Comparison of ENCODE assay signal across 9 mouse cellular contexts in the genomic region with DNA sequence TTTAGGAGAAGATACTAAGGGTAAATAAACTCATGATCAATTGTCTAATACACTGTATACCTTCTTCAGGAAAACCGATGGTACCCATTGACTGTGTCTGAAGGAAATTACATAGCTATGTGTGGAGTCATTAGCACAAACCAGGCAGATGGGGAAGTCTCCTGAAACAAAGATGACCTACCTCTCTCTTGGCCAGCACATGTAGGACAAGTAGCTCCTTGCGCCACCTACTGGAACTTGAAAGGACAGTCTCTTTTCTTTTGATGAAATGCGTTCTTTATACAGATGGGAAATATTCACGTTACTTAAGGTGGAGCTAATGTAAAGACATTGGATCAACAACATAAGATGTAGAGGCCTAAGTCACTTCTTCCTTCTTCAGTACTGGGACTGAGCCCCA. TPM values are rescaled to one million over a fixed set of nuclear protein-coding genes. Genes with fewer than 3 reads are reported as not detected.
DNase-seq lines count a peak whose midpoint lies in the region; ATAC-seq and TF ChIP-seq lines count a peak whose summit lies in the region.
"Had no signal": no experiment of that assay in that cellular context is flagged by ENCODE, and none has a peak within 500 bp of the region (broad histone marks: within the 10 kb centered on the region; RNA-seq: fewer than 3 reads in every experiment).

No protein-coding gene starts in this region.

- peak; percentile 18 for DNase-seq in hindbrain, embryonic 10.5 days (ENCODE audit: low spot score)
- DNase-seq in A20 (ENCODE audit: low read depth, low spot score), result peak; percentile 81
- DNase-seq in T-cell, adult 2 months (ENCODE audit: low spot score), result peak; percentile 59
- peak; percentile 62 for DNase-seq in embryo, embryonic 11.5 days (ENCODE audit: low read depth, low spot score)
- peak; percentile 85 for DNase-seq in midbrain, embryonic 14.5 days
- DNase-seq in urinary bladder, postnatal 36 days (ENCODE audit: low spot score in 2 of 2), result no peak

- H3K36me3 ChIP-seq in hindbrain, embryonic 10.5 days, result no peaks in the 10 kb centered on the region
- no peaks in the 10 kb centered on the region for H3K36me3 ChIP-seq in hindbrain, embryonic 12.5 days
- no peaks in the 10 kb centered on the region for H3K36me3 ChIP-seq in intestine, postnatal 0 days (ENCODE audit: control insufficient read depth, insufficient read depth)
- H3K36me3 ChIP-seq in midbrain, embryonic 14.5 days (ENCODE audit: control insufficient read depth, insufficient read depth, low read length), result no peaks in the 10 kb centered on the region
- H3K36me3 ChIP-seq: embryonic facial prominence, embryonic 12.5 days had no signal

- H3K9me3 ChIP-seq in hindbrain, embryonic 10.5 days, result no peaks in the 10 kb centered on the region
- H3K9me3 ChIP-seq in hindbrain, embryonic 12.5 days (replicated peaks), result no peaks in the 10 kb centered on the region
- no peaks in the 10 kb centered on the region for H3K9me3 ChIP-seq in intestine, postnatal 0 days (ENCODE audit: control insufficient read depth)
- no peaks in the 10 kb centered on the region for H3K9me3 ChIP-seq in midbrain, embryonic 14.5 days (ENCODE audit: control insufficient read depth, low read length)
- H3K9me3 ChIP-seq: embryonic facial prominence, embryonic 12.5 days had no signal

- H3K4me1 ChIP-seq in hindbrain, embryonic 10.5 days (replicated peaks), result peaks cover 14% of the 10 kb centered on the region
- H3K4me1 ChIP-seq in hindbrain, embryonic 12.5 days, result 0 out of 2 replicates have a peak, but pooled peaks cover 7% of the 10 kb centered on the region
- 0 out of 2 replicates have a peak, but pooled peaks cover 8% of the 10 kb centered on the region for H3K4me1 ChIP-seq in intestine, postnatal 0 days (replicated peaks; ENCODE audit: control insufficient read depth, insufficient read depth, low read length)
- H3K4me1 ChIP-seq in midbrain, embryonic 14.5 days (ENCODE audit: control insufficient read depth, insufficient read depth, low read length), result peaks cover 6% of the 10 kb centered on the region

- peak; percentile 91 for TF ChIP-seq CTCF in intestine, postnatal 0 days (IDR thresholded peaks at IDR 0.05; ENCODE audit: low read depth)

- 11% methylated on average over 4 of the region's 4 CpGs for WGBS in hindbrain, embryonic 10.5 days
- 11% methylated on average over 4 of the region's 4 CpGs for WGBS in hindbrain, embryonic 12.5 days
- 6% methylated on average over 4 of the region's 4 CpGs for WGBS in intestine, postnatal 0 days
- 6% methylated on average over 4 of the region's 4 CpGs for WGBS in midbrain, embryonic 14.5 days

- H3K9ac ChIP-seq in hindbrain, embryonic 12.5 days, result no peak overlapping the region
- H3K9ac ChIP-seq in intestine, postnatal 0 days (ENCODE audit: low read depth, low read length), result no peak overlapping the region
- H3K9ac ChIP-seq in midbrain, embryonic 14.5 days (replicated peaks; ENCODE audit: low read length), result no peak overlapping the region
- H3K9ac ChIP-seq: embryonic facial prominence, embryonic 12.5 days had no signal

- H3K4me3 ChIP-seq in hindbrain, embryonic 10.5 days, result no peak overlapping the region
- H3K4me3 ChIP-seq in hindbrain, embryonic 12.5 days, result no peak overlapping the region
- no peak overlapping the region for H3K4me3 ChIP-seq in intestine, postnatal 0 days (ENCODE audit: low read depth, low read length)
- no peak overlapping the region for H3K4me3 ChIP-seq in midbrain, embryonic 14.5 days (replicated peaks; ENCODE audit: low read depth, low read length)
- H3K4me3 ChIP-seq: embryonic facial prominence, embryonic 12.5 days had no signal

- H3K27me3 ChIP-seq in hindbrain, embryonic 10.5 days (ENCODE audit: insufficient read depth, poor library complexity, severe bottlenecking), result peaks cover 4% of the 10 kb centered on the region; the same call in 1 of the 2 replicates
- no peaks in the 10 kb centered on the region for H3K27me3 ChIP-seq in hindbrain, embryonic 12.5 days
- no peaks in the 10 kb centered on the region for H3K27me3 ChIP-seq in intestine, postnatal 0 days (replicated peaks; ENCODE audit: control insufficient read depth, insufficient read depth, low read length)
- H3K27me3 ChIP-seq in midbrain, embryonic 14.5 days (ENCODE audit: control insufficient read depth, insufficient read depth, low read length), result no peaks in the 10 kb centered on the region
- H3K27me3 ChIP-seq: embryonic facial prominence, embryonic 12.5 days had no signal

- ATAC-seq in hindbrain, embryonic 12.5 days (ENCODE audit: low FRiP score), result no peak; the same call in 1 of the 2 replicates
- ATAC-seq in intestine, postnatal 0 days, result no peak
- ATAC-seq in midbrain, embryonic 14.5 days (ENCODE audit: low FRiP score, low TSS enrichment), result no peak

- H3K4me2 ChIP-seq in hindbrain, embryonic 12.5 days (replicated peaks), result no peak overlapping the region
- no peak overlapping the region for H3K4me2 ChIP-seq in intestine, postnatal 0 days (replicated peaks; ENCODE audit: low read depth)
- no peak overlapping the region for H3K4me2 ChIP-seq in midbrain, embryonic 14.5 days (ENCODE audit: low read length)
- H3K4me2 ChIP-seq: embryonic facial prominence, embryonic 12.5 days had no signal

- no peak overlapping the region for H3K27ac ChIP-seq in hindbrain, embryonic 10.5 days
- no peak overlapping the region for H3K27ac ChIP-seq in hindbrain, embryonic 12.5 days
- H3K27ac ChIP-seq in intestine, postnatal 0 days (ENCODE audit: low read depth, low read length), result no peak overlapping the region
- H3K27ac ChIP-seq in midbrain, embryonic 14.5 days (replicated peaks; ENCODE audit: low read depth, low read length), result no peak overlapping the region
- H3K27ac ChIP-seq: embryonic facial prominence, embryonic 12.5 days had no signal

RNA-seq across cellular contexts. Expression of gene Rps27l, which starts 7.0 kb away (rescaled TPM):
- 708 and 733 TPM in 2 replicates for polyA plus RNA-seq in hindbrain, embryonic 10.5 days (2016; fragmentation: Nextera tagmentation; extraction: Ambion mirVana)
- polyA plus RNA-seq in hindbrain, embryonic 12.5 days (2016; fragmentation: Nextera tagmentation; extraction: Ambion mirVana), result 448 and 466 TPM in 2 replicates
- polyA plus RNA-seq in intestine, postnatal 0 days (2015; fragmentation: Nextera tagmentation; extraction: Ambion mirVana), result 712 and 778 TPM in 2 replicates
- 245 and 251 TPM in 2 replicates for polyA plus RNA-seq in midbrain, embryonic 14.5 days (2014; fragmentation: Nextera tagmentation; extraction: Ambion mirVana)

RNA-seq across cellular contexts. Expression of gene Rab8b, which starts 19.3 kb away (rescaled TPM):
- polyA plus RNA-seq in hindbrain, embryonic 10.5 days (2016; fragmentation: Nextera tagmentation; extraction: Ambion mirVana), result 24.3 and 27.3 TPM in 2 replicates
- 33.9 and 39.6 TPM in 2 replicates for polyA plus RNA-seq in hindbrain, embryonic 12.5 days (2016; fragmentation: Nextera tagmentation; extraction: Ambion mirVana)
- polyA plus RNA-seq in intestine, postnatal 0 days (2015; fragmentation: Nextera tagmentation; extraction: Ambion mirVana), result 16.2 and 18.9 TPM in 2 replicates
- polyA plus RNA-seq in midbrain, embryonic 14.5 days (2014; fragmentation: Nextera tagmentation; extraction: Ambion mirVana), result 20.8 and 27.6 TPM in 2 replicates

RNA-seq across cellular contexts. Expression of gene Lactb, which starts 36.4 kb away (rescaled TPM):
- polyA plus RNA-seq in hindbrain, embryonic 10.5 days (2016; fragmentation: Nextera tagmentation; extraction: Ambion mirVana), result 8.6 and 9.4 TPM in 2 replicates
- 10.3 and 11.8 TPM in 2 replicates for polyA plus RNA-seq in hindbrain, embryonic 12.5 days (2016; fragmentation: Nextera tagmentation; extraction: Ambion mirVana)
- polyA plus RNA-seq in intestine, postnatal 0 days (2015; fragmentation: Nextera tagmentation; extraction: Ambion mirVana), result 14.9 and 17.2 TPM in 2 replicates
- polyA plus RNA-seq in midbrain, embryonic 14.5 days (2014; fragmentation: Nextera tagmentation; extraction: Ambion mirVana), result 14.2 and 14.8 TPM in 2 replicates

Comparison
In these comparisons a context has a peak if more than half of its experiments do, and no peak if none do; other contexts are left out.
1. DNase-seq: peak in hindbrain, embryonic 10.5 days (single experiment), A20 (single experiment), T-cell, adult 2 months (single experiment), embryo, embryonic 11.5 days (single experiment) and midbrain, embryonic 14.5 days (single experiment); none in urinary bladder, postnatal 36 days (0 of 2).